Mouse (Mus musculus) right cerebral cortex, postnatal 14 days (tissue): ENCODE measurements around the gene Olfr1256.

Experiments used
- DNase-seq: peaks from one replicate; pipeline ENCODE4 v3.0.0; 2022

The Olfr1256 gene

GRCm38 (mm10) chr2:89841455-89841854 lies at the start of gene Olfr1256:
Olfr1256 (minus strand) TSS chr2:89841555.
- DNase-seq: no peak

- no peak for DNase-seq
Measured at GRCm38 (mm10) chr2:89878137-89878536, 36.8 kb upstream of the Olfr1256 start, which contains the start of gene Olfr1257. Olfr1257 (plus strand) TSS chr2:89878437.

- no peak for DNase-seq
Measured at GRCm38 (mm10) chr2:89849230-89849629, 7.9 kb upstream of the Olfr1256 start.

DNA sequence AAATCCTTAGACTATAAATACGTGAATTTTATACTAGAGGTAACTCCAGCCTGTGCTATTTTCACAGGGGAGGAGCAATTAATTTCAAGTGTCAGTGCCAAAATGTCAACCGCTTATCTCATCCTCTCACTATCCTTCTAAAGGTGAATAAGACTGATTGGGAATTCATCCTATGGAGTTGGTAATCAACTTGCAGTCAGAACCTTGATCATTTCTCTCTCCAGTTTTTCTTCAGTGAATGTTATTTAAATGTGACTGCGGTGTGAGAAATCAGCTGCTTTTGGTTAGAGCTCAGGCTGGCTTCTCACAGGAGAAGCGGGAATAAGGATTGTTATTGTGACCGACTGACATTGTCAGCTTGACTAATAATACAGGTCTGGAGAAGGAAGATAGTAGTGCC lies 6.8 kb upstream of the Olfr1256 start, which contains the start of gene Olfr48:
Gene Olfr48 (minus strand): TSS at position 101 of the 400 bp plus-strand sequence.
- DNase-seq: no peak

GRCm38 (mm10) chr2:89820216-89820615 lies 21.1 kb downstream of the Olfr1256 start:
- DNase-seq: no peak

DNA sequence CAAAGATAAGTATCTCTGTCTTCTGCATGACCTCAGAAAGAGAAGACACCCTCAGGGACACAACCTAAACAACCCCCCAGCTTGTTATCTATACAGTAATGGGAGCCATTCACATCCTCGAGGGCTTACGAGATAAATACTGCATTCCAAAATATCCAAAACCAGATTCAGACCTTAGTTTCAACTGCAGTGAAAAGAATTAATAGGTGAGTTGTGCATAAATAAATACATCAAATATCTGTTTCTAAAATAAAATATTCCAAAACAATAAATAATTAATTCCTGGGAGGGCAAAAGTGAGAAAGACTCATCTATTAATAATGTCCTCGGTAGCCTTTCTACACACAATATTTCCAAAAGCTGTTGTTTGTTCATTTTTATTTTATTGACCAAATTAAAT lies 29.6 kb downstream of the Olfr1256 start, which contains the start of gene Olfr1255:
Gene Olfr1255 (plus strand): TSS at position 301 of the 400 bp plus-strand sequence.
- no peak for DNase-seq

- no peak for DNase-seq
Measured at GRCm38 (mm10) chr2:89810751-89811150, 30.6 kb downstream of the Olfr1256 start.

DNA sequence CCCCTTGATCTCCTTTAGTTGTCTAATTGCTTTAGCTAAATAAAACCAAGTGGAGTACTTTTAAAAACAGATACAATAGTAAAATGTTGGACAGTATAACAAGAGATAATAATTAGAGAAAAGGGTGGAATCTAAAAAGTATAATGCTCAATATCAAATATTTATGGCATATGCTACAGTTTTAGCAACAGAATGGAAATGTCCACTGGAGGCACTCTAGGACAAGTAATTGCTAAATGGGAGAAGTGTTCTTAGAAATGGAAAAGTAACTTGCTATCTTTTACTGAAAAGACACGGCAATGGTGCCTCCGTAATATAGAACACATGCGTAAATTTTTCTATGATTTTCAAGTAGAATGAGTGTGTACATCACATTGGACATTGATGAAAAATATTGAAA lies 41.8 kb downstream of the Olfr1256 start:
- no peak for DNase-seq

DNA sequence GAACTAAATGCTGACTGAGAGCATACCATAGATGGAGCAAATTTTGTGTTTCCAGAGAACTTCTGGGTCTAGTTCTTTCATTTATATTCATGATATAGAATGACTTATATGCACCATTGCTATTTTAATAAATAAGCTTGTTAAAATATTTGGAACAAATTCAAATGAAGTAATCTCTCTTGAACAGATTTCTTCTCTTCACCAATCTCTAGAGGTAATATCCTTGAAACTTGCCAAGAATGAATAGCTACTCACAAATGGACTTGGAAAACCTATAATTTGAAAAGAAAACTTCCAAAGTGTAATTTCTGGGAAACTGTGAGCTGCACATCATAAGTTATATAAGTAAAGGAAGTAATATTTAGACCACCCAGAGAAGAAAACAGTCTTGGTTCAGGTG lies 47.8 kb downstream of the Olfr1256 start, which contains the start of gene Olfr1254:
Gene Olfr1254 (minus strand): TSS at position 101 of the 400 bp plus-strand sequence.
- no peak for DNase-seq
